Mouse (Mus musculus): ENCODE results near the gene Cux1.

GRCm38 (mm10) chr5:136327736-136328135 lies 239.6 kb downstream of the Cux1 start:
- no peak for TF ChIP-seq POLR2A (IDR thresholded peaks at IDR 0.05; ENCODE audit: borderline replicate concordance, low read depth, low read length)
- TF ChIP-seq CTCF (IDR thresholded peaks at IDR 0.05; ENCODE audit: low read depth, low read length): no peak; the same call in 1 of the 2 replicates
